Mouse (Mus musculus) spleen, embryonic (tissue): ENCODE measurements around the gene Decr2.

Source experiments
- CTCF ChIA-PET: fragments of 350-600 bp; sonication (Branson Sonifier 250); formaldehyde crosslinking; loops from one replicate; lab custom pipeline; 2022; lab: Charles Lee

Decr2 gene

DNA sequence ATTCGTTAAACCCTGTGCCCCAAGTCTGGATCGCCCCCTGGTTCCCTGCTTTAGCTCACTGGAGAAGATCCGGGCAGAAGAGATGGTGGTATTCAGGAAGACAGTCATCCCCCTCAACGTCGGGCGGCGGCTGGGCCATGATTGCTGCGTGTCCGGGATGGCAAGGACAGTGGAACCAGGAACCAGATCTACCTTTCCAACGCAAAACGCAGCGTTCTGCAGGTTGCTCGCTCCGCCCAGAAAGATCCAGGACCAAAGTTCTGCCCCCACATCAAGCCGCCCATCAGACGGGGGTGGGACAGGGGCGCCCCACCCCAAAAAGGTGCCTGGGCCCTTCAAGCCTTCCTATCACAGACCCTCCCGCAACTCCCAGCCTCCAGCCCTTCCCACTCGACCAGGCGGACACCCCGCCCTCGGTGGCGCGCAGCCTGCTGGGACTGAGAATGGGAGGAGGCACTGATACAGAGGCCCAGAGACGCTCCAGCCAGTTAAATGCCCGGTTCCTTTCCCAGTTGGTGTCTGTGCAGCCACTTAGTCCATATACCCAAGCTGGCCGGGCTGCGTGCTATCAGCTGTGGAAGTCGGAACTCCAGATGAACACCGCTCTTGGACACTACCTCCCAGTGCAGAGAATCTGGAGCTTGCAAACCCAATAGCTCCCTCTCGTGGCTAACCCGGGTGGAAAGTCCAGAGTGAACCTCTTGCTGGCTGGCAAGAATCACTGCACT, at the start of gene Decr2:
Gene Decr2, minus strand, starts transcription at position 433 of the 728 bp plus-strand sequence.
- CTCF ChIA-PET, result no interaction called here

DNA sequence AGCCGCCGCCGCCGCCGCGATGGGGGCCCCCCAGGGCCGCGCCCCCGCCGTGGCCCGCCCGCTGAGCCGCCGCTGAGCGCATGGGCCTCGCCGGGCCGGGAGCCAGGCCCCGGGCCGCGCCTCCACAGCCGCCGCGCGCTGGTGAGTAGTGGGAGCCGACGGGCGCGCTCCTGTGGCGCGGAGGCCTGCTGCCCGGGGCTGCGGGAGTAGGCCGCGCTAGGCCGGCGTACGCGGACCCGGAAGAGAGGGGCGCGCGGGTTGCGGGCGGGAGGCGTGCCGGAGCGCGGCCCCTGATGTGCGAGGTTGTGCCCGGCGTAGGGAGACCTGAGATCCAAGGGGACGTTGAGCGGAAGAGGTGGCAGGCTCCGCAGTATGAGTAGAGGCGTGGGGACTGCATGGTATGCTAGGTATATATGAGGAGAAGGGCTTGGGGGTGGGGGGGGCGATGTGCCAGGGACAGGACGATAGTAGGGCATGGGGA, 48.8 kb upstream of the Decr2 start:
- CTCF ChIA-PET, result interaction anchor here (0.7 kb wide), 1 partner anchor 253 kb away, joined by 3 read pairs; no protein-coding TSS in a partner anchor

DNA sequence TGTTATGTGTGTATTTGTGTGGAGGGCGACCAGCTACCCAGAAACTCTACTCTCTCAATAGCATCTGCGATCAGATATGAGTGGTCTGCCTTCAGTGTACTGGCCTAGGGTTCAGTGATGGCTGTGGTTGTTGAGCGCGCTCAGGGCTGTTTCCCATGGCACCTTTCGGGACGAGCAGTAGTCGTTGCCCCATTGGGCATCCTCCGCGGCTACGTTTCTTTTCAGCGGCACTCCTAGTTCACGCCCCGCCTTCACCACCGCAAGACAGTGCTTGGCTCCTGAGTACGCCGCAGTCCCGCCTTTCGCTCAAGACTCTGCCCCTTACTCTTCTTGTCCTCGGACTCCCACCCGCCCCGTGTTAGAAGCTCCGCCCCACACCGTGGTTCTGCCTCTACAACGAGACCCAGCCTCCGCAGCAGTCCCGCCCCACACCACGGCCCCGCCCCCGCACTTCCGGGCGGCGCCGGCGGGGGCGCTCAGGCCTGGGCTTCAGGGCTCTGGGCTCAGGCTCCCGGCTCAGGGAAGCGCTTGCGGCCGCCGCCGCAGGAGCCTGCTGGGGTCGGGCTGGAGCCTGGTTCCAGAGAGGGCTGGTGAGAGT, 48.2 kb upstream of the Decr2 start, which contains the start of gene Axin1:
Gene Axin1, plus strand, starts transcription at position 450 of the 598 bp plus-strand sequence.
- CTCF ChIA-PET, result interaction anchor here (0.7 kb wide), 1 partner anchor 252 kb away, joined by 3 read pairs; no protein-coding TSS in a partner anchor

DNA sequence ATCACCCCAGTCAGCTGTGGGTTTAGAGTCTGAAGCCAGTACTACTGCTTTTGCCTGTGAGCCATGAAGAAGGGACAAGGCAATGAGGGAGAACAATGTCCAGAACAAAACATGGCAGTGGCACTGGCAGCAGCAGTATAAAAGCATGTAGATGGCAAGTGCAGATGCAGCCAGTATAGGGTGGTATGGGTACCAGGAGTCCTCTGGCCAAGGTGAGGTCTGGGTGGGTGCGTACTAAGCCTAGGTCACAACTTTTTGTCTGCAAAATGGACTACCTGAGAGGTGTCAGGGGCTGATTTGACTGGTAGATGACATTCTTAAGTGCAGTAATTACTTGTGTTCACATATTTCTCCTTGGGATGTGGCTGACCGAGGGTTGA, 47.6 kb upstream of the Decr2 start:
- CTCF ChIA-PET, result interaction anchor here (0.8 kb wide), 1 partner anchor 15 kb away, joined by 5 read pairs; no protein-coding TSS in a partner anchor

DNA sequence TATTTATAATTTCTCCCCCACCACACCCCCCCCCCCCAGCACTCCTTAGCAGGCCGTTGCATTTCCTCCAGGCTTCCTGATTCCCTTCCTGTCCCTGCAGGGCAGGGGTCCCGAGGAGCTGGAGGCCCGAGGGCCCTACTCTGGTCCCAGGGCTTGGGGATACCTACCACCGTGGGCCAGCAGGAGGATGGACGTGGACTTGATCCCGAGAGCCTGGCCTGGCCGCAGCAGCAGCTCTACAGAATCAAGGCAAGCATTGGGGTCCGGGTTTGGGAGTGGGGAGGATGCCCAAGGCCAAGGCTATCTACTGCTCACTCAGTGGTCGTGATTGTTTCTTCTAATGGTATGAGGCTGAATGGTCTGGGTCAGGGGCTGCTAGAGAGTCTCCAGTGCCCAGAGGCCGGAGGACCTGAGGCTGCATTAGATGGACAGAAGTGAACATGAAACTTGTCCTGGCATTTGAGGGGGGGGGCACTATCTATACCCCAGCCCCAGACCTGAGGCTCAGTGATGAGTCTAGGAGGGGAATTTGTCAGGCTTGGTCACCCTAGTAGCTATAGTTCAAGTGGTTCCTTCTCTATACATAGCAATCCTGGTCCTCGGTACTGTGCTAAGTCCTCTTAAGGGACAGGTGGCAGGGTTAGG, 47.1 kb upstream of the Decr2 start:
- CTCF ChIA-PET, result interaction anchor here (0.6 to 0.8 kb wide), 2 partner anchors 15 to 50 kb away, joined by 5 to 10 read pairs; no protein-coding TSS in a partner anchor

DNA sequence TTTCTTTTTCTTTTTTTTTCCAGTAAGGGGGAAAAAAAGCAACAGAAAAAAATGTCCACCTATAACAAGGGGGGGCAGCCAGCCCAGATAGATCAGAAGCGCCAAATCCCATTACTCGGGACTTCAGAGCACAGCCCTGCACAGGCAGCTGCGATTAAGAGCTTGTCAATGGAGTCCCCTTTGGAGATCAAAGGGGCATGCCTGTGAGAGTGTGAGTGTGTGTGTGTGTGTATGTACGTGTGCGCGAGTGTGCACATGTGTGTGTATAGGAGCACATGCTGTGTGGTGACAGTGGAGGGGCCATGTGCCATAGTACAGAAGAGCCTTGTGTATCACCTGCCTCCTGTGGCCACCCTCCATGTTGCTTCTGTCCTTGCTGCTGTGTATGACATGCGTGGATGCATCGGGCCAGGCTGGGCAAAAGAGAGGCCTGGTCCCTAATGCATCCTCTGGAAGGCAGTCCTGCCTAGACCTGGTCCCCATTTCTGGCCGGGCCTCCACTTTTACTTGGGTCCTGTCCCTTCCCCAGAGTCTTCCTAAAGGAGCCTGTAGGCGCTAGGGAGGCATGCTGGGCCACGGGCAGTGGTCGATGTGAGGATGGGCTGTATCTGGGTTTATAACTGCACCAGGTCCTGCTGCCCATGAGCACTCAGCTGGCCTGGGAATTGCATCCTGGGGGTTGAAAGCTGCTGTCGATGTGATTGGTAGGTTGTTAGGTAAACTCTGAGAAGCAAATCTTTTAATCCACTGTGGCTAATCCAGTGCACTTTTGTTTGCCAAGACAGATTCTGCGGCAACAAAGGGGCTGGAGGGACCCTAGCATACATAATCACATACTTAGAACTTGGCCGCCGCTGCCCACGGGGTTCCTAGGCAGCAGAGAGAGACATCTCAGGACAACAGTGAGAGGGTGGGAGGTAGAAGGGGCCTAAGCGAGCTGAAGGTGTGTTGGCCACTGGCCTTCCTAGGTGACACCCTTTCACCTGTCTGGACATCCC, 42.0 kb upstream of the Decr2 start:
- CTCF ChIA-PET, result no interaction called here

DNA sequence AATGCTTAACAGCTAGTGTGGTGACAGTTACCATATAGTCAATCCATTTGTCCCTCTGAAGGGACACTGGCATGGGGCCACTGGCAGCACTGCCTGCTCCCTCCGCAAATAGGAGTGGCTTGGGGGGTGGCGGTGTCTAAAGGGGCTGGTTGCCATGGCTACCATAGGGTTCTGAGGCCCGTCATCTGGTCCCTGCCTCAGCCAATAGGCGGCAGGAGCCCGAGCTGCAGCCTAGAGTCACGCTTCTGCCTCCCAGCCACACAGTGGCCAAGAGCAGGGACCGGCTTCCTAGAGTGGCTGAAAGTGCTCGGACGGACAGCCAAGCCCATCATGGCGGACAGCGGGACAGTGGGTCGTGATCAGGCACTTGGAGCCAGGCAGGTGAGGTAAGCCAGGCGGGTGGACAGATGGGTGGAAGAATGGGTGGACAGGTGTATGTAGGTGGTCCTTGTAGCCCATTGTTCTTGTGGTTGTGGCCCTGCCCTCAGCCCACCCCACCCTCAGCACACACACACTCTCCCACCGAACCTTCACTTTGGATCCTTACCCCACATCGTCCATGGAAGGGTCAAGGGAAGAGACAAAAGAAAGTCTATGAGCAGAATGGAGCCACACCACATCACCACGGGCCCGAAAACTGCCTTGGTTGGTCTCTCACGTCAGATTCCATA, 41.1 kb upstream of the Decr2 start:
- CTCF ChIA-PET, result interaction anchor here (0.6 kb wide), 1 partner anchor 15 kb away, joined by 7 read pairs; no protein-coding TSS in a partner anchor

DNA sequence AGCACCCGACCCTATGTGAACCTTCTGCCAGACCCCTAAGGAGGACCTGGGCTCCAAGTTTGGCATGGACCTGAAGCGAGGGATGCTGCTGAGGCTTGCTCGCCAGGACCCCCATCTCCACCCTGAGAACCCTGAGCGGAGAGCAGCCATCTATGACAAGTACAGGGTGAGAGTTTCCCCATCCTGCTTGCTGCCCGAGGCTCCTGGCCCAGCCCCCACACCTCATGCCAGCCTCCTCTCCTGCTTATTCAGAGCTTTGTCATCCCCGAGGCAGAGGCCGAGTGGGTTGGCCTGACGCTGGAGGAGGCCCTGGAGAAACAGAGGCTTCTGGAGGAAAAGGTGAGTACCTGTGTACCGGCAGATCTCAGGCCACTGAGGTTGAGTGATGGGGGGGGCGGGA, 35.1 kb upstream of the Decr2 start:
- CTCF ChIA-PET, result no interaction called here

DNA sequence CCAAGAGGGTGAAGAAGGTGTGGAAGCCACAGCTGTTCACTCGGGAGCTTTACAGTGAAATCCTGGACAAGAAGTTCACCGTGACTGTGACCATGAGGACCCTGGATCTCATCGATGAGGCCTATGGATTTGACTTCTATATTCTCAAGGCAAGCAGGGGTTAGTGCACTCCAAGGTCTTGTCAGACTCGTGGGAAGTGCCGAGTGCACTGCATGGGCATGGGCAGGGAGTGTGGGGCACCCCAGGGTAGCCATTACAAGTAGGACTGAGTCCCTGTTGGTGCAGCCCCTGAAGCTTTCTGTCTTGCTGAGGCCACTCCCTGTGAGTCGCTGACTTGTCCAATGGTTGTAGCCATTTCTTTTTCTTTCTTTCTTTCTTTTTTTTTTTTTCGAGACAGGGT, 34.4 kb upstream of the Decr2 start:
- CTCF ChIA-PET, result no interaction called here

DNA sequence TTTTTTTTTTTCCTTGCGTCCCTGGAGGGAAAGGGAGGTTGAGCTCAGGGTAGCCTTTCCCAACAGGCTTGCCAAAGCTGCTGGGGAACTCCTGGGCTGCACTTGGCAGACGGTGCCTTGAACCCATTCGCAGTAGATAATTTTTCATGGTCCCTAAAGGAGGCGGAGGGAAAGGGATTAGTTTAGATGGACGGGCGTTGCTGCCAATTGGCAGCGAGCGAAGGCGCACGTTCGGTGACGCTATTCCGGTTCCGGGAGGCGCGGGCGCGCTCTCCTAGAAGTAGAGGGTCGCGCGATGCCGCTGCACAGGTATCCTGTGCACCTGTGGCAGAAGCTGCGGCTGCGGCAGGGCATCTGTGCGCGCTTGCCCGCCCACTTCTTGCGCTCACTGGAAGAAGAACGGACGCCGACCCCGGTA, 33.1 kb upstream of the Decr2 start, which contains the start of gene Mrpl28:
Gene Mrpl28, plus strand, starts transcription at position 234 of the 418 bp plus-strand sequence.
- CTCF ChIA-PET, result interaction anchor here (0.7 to 1.2 kb wide), 3 partner anchors 12 to 228 kb away, joined by 4 to 9 read pairs (median 5); no protein-coding TSS in a partner anchor

DNA sequence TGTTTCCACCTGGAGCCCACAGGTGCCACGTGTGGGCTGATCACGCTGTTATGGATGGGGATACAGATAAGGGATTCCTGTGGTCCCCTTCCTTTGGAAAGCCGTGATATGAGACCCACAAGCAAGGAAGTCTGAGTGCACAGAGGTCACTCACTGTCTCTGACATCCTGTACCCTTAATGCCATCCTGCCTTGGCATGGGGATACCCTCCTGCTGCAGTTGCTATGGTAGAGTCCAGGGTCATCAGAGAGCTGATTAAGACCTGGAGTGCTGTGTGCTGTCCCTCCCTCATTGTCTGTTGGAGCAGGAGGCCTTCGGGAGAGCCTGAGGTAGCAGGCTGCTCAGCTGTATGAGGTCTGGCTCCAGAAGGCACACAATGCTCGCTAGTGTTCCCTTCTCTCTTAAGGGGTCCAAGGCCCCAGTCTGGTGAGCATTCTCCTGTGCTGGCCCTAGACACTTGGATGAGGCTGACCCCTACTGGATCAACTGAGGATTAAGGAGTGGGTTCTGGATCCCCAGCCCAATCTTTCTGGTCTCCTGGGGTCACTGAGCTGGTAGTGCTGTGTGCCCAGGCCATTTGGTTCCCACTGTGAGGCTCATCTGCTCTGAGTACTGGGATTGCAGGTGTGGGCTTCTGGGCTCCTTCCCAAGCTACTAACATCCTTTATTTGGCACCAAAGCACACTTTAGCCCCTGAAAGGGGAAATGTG, 32.4 kb upstream of the Decr2 start:
- CTCF ChIA-PET, result interaction anchor here (0.6 to 1.2 kb wide), 5 partner anchors 12 to 227 kb away, joined by 3 to 9 read pairs (median 5); partner anchors contain the start of gene Fam234a

DNA sequence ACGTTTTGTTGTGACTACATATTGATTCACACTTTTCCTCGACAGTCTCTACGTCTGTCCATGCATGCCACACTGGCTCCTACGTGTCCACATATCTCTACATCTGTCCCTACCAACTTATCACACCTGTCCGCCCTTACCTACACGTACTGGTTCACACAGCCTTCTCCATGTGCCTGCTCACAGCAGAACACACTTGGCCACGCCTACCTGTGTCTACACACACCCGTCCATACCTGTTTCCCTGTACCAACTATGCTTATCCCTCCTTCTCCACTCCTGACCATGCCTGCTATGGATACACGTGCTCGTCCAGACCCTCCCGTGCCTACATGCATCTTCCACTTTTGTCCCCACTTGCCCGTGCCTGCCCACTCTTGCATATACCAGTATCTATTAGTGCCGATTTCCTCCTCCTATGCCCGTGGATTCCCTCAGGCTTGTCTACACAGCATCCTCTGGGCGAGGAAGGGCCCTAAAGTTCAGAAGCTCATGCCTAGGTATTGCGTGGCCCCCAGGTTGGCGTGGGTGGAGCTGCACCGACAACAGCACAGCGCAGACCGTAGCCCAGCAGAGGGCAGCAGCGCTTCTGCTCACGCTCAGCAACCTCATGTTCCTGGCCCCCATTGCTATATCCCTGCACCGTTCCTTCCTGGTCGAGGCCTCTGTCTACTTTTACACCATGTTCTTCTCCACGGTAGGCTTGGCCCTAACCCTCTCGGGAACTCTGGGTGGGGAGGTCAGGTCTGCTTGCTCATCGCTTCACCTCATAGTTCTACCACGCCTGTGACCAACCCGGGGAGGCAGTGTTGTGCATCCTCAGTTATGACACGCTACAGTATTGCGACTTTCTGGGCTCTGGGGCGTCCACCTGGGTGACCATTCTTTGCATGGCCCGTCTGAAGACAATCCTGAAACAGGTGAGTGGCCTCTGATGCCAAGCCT, 29.9 kb upstream of the Decr2 start:
- CTCF ChIA-PET, result interaction anchor here (0.6 kb wide), 1 partner anchor 21 kb away, joined by 3 read pairs; no protein-coding TSS in a partner anchor

DNA sequence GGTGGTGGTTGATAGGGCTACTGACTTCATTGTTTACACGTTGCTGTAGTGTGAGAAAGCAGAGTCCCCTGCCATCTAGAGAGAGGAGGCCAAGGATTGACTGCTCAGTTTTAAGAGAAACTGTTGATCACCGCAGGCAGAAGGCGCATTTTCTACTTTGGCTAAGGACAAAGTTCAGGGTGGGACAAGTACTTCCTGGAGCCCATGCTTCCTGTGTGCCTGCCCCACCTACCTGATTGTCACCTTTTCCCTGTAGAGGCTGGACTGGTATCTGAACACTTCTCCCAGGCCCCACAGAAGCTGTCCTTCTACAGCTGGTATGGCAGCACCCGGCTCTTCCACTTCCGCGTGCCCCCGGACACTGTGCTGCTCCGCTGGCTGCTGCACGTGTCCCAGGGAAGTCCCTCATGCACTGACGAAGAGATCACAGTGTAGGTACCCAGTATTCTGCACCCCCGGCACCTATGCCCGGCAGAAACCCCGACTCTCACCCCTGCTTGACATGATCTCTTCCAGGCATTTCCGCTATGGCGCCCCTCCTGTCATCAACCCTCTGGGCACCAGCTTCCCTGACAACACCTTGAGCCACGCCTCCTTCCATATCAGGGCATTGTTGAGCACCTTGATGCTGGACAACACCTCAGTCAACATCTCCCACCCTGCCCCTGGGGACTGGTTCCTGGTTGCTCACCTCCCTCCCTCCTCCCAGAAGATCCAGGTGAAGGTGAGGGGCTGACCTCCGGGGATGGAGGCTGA, 26.5 kb upstream of the Decr2 start:
- CTCF ChIA-PET, result interaction anchor here (0.6 to 0.7 kb wide), 2 partner anchors 15 to 79 kb away, joined by 3 to 7 read pairs; no protein-coding TSS in a partner anchor

DNA sequence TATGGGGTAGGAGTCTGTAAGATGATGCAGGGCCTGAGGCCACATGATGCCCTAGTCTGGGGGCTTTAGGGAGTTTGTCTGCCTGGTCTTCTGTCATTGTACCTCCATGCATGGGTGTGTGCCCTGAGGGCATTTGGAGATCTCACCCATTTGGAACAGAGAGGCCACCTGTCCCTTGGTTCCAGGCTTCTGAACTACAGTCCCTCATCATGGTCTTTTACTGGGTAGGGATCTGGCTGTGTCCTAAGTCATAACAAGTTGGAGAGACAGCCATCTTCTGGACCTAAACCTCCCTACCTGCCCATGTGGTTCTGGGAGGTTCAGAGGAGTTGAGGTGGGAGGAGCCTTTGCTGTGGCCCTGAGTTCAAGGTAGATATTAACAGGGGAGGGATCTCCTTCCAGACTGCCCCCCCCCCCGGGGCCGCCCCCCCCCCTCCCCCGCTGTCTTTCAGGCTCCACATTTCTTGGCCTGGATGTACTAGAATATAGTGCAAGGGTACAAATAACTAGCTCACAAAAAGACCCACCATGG, 25.9 kb upstream of the Decr2 start:
- CTCF ChIA-PET, result interaction anchor here (0.6 kb wide), 1 partner anchor 15 kb away, joined by 7 read pairs; no protein-coding TSS in a partner anchor

DNA sequence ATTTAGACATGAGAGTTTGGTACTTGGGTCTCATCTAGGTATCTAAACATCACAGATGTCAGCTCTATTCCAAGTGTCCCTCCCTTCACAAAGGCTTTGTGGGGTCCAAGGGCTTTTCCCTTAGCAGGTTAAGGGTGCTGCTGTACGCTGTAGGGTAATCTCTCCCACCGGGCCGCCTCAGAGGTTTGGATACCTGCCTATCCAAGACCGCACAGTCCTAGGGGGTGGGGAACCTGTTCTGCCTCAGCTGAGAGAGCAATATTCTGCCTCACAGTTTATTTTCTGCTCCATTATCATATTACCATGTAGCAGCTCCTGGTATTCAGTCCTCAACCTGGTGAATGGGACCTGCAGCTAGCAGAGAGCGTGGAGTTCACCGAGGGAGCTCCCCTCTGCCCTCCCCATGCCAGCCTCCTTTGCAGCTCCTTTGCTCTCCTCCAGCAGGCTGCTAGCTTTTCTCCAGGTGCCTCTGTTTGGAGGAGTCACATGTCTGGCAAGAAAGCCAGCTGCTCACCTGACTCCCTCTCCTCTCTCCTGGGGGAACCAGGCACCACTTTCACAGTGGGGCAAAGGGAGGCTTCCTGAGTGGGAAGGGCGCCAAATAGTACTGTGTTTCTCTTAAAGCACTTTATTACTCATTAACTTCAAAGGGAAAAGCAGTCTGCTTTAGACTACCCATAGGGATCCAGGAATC, 25.2 kb upstream of the Decr2 start:
- CTCF ChIA-PET, result no interaction called here

DNA sequence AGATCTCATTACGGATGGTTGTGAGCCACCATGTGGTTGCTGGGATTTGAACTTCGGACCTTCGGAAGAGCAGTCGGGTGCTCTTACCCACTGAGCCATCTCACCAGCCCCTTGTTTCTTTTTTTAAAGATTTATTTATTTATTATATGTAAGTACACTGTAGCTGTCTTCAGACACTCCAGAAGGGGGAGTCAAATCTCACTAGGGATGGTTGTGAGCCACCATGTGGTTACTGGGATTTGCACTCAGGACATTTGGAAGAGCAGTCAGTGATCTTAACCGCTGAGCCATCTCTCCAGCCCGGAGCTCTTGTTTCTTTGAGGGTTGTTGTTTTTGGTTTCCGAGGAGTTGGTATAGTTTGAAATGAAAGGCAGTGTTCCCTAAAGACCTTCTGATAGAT, 24.3 kb upstream of the Decr2 start:
- CTCF ChIA-PET, result interaction anchor here (0.6 kb wide), 1 partner anchor 22 kb away, joined by 3 read pairs; no protein-coding TSS in a partner anchor
